7 mouse cellular contexts compared by ENCODE assay signal in genomic region chr14:117951686-117952085, GRCm38 (mm10).
DNase-seq lines count a peak whose midpoint lies in the region; ATAC-seq and TF ChIP-seq lines count a peak whose summit lies in the region.

No protein-coding gene starts in this region.

- no peak overlapping the region for H3K9ac ChIP-seq in hindbrain, embryonic 12.5 days
- H3K9ac ChIP-seq in ES-E14 (ENCODE audit: insufficient read depth, low read depth, low read length, poor library complexity, severe bottlenecking) = no peak overlapping the region

- peaks cover 4% of the 10 kb centered on the region; the same call in 1 of the 2 replicates for H3K4me1 ChIP-seq in hindbrain, embryonic 12.5 days
- peaks cover 11% of the 10 kb centered on the region for H3K4me1 ChIP-seq in hindbrain, embryonic 10.5 days (replicated peaks)
- H3K4me1 ChIP-seq in ES-E14 (ENCODE audit: control insufficient read depth in 2 of 2, insufficient read depth in 2 of 2, low read length in 2 of 2, poor library complexity in 1 of 2) = no peaks in the 10 kb centered on the region

- H3K4me3 ChIP-seq in hindbrain, embryonic 12.5 days = no peak overlapping the region
- H3K4me3 ChIP-seq in hindbrain, embryonic 10.5 days = no peak overlapping the region
- H3K4me3 ChIP-seq in ES-E14 (ENCODE audit: insufficient read depth in 1 of 2, low read depth in 1 of 2, low read length in 2 of 2, poor library complexity in 1 of 2, severe bottlenecking in 1 of 2) = no peak overlapping the region

- H3K27ac ChIP-seq in hindbrain, embryonic 12.5 days = no peak overlapping the region
- H3K27ac ChIP-seq in hindbrain, embryonic 10.5 days = no peak overlapping the region
- H3K27ac ChIP-seq in ES-E14 (ENCODE audit: insufficient read depth, low read depth, low read length, poor library complexity, severe bottlenecking) = no peak overlapping the region

- H3K36me3 ChIP-seq in hindbrain, embryonic 12.5 days = no peaks in the 10 kb centered on the region
- H3K36me3 ChIP-seq in hindbrain, embryonic 10.5 days = no peaks in the 10 kb centered on the region
- H3K36me3 ChIP-seq in ES-E14 (ENCODE audit: control insufficient read depth, insufficient read depth, low read length, poor library complexity, severe bottlenecking) = no peaks in the 10 kb centered on the region

- in situ Hi-C loops in ES-E14 (cut with MboI; ENCODE audit: low sequenced_read_pairs in 2 of 2, unreplicated experiment in 2 of 2) = no loop called here

- DNase-seq in hindbrain, embryonic 10.5 days (ENCODE audit: low spot score) = no peak
- DNase-seq in 3T3-L1 (ENCODE audit: low read depth, low spot score) (peak; percentile 25), ES-E14 (ENCODE audit: low read depth, low spot score) (peak; percentile 26)
- DNase-seq in adrenal gland, adult 2 months = no peak
- no peak for DNase-seq in thymus, postnatal 14 days

- ATAC-seq in hindbrain, embryonic 12.5 days (ENCODE audit: low FRiP score) = no peak
- peak; percentile 57 to 69 for ATAC-seq in hematopoietic stem cell, adult 5-6 weeks (replicated peaks in 1 of 2; ENCODE audit: insufficient read depth in 1 of 2, low FRiP score in 2 of 2, low TSS enrichment in 1 of 2, low read depth in 1 of 2, poor library complexity in 2 of 2, severe bottlenecking in 2 of 2)

- 0 out of 2 replicates have a peak overlapping the region, but pooled peaks have one; percentile 6 for H3K4me2 ChIP-seq in hindbrain, embryonic 12.5 days (replicated peaks)

- H3K27me3 ChIP-seq in hindbrain, embryonic 12.5 days = no peaks in the 10 kb centered on the region
- no peaks in the 10 kb centered on the region for H3K27me3 ChIP-seq in hindbrain, embryonic 10.5 days (ENCODE audit: insufficient read depth, poor library complexity, severe bottlenecking)

- 55% methylated on average over 5 of the region's 5 CpGs for WGBS in hindbrain, embryonic 12.5 days
- WGBS in hindbrain, embryonic 10.5 days = 64% methylated on average over 5 of the region's 5 CpGs

- H3K9me3 ChIP-seq in hindbrain, embryonic 12.5 days (replicated peaks) = no peaks in the 10 kb centered on the region
- no peaks in the 10 kb centered on the region for H3K9me3 ChIP-seq in hindbrain, embryonic 10.5 days
- H3K9me3 ChIP-seq in ES-E14 (ENCODE audit: control insufficient read depth, insufficient read depth, low read depth, low read length) = no peaks in the 10 kb centered on the region

TF ChIP-seq in ES-E14, 5 proteins besides CTCF, POLR2A, EP300 and RAD21:
- no peak for TF ChIP-seq CHD2 (IDR thresholded peaks at IDR 0.05; ENCODE audit: low read depth, low read length)
- no peak for TF ChIP-seq ZNF384 (IDR thresholded peaks at IDR 0.05; ENCODE audit: low read depth, low read length)
- TF ChIP-seq MAFK (IDR thresholded peaks at IDR 0.05; ENCODE audit: insufficient read depth, low read depth, low read length) = no peak
- no peak for TF ChIP-seq ZC3H11A (IDR thresholded peaks at IDR 0.05; ENCODE audit: borderline replicate concordance, low read depth, low read length)
- no peak for TF ChIP-seq HCFC1 (IDR thresholded peaks at IDR 0.05; ENCODE audit: borderline replicate concordance, insufficient read depth, low read length)

Comparison
In these comparisons a context has a peak if more than half of its experiments do, and no peak if none do; other contexts are left out.
1. DNase-seq: peak in 3T3-L1 (single experiment) and ES-E14 (single experiment); none in hindbrain, embryonic 10.5 days (single experiment), adrenal gland, adult 2 months (single experiment) and thymus, postnatal 14 days (single experiment).